Mouse (Mus musculus) intestine, embryonic 16.5 days (tissue): ENCODE data around the gene Myh10. TPM values are rescaled to one million over a fixed set of nuclear protein-coding genes. Genes with fewer than 3 reads are reported as not detected.

ENCODE experiments used
- ATAC-seq: fragments of 200-750 bp; cut with Nextera tagmentation; 2 replicates; pipeline ENCODE4 v1.8.0; 2017; ENCODE audit warnings: moderate TSS enrichment, moderate library complexity
- H3K27ac ChIP-seq: fragments of 300-500 bp; sonication (generic); 2 replicates; pipeline ENCODE4 v1.5.1; 2014; ENCODE audit warnings: mild to moderate bottlenecking, low read length
- H3K27me3 ChIP-seq: fragments of 300-500 bp; sonication (generic); replicated peaks from 2 replicates; pipeline ENCODE4 v1.6.1; 2014; ENCODE audit warnings: low read length, control low read depth, mixed read lengths; ENCODE audit not compliant: control insufficient read depth, insufficient read depth
- H3K36me3 ChIP-seq: fragments of 300-500 bp; sonication (generic); 2 replicates; pipeline ENCODE4 v1.6.1; 2014; ENCODE audit warnings: low read length, control low read depth; ENCODE audit not compliant: control insufficient read depth, insufficient read depth
- H3K4me1 ChIP-seq: fragments of 300-500 bp; sonication (generic); 2 replicates; pipeline ENCODE4 v1.6.1; 2014; ENCODE audit warnings: low read length, control low read depth, mixed read lengths; ENCODE audit not compliant: control insufficient read depth, insufficient read depth
- H3K4me2 ChIP-seq: fragments of 300-500 bp; sonication (generic); 2 replicates; pipeline ENCODE4 v1.6.1; 2014; ENCODE audit warnings: low read depth, low read length, control low read depth
- H3K4me3 ChIP-seq: fragments of 300-500 bp; sonication (generic); 2 replicates; pipeline ENCODE4 v1.5.1; 2014; ENCODE audit warnings: mild to moderate bottlenecking, low read length
- H3K9ac ChIP-seq: fragments of 300-500 bp; sonication (generic); 2 replicates; pipeline ENCODE4 v1.6.1; 2014; ENCODE audit warnings: low read depth, low read length
- H3K9me3 ChIP-seq: fragments of 300-500 bp; sonication (generic); 2 replicates; pipeline ENCODE4 v1.6.1; 2016; ENCODE audit warnings: low read length, control low read depth; ENCODE audit not compliant: control insufficient read depth
- WGBS: fragments of 180-500 bp; shearing (Covaris S2); extraction: QIAGEN DNeasy Blood & Tissue Kit; methylation state at CpG from one replicate; pipeline ENCODE4 v1.1.7; 2014; 5-methylcytosine and 5-hydroxymethylcytosine counted together
- polyA plus RNA-seq: library from polyadenylated mRNA; unstranded; fragments of >200 nt; fragmentation: Nextera tagmentation; extraction: Ambion mirVana; gene quantifications from 2 replicates; pipeline ENCODE4 v1.2.1, GENCODE M21; 2015

Gene Myh10
- polyA plus RNA-seq, 1 experiment from 2014 or later, result 49.5 TPM

GRCm38 (mm10) chr11:68778855-68779254 is 87.5 kb downstream of the Myh10 start:
- H3K4me1 ChIP-seq, result peaks cover 3% of the 10 kb centered on the region; the same call in 1 of the 2 replicates
- H3K9me3 ChIP-seq, result no peaks in the 10 kb centered on the region
- no peak for ATAC-seq
- H3K4me2 ChIP-seq, result no peak overlapping the region
- H3K27ac ChIP-seq, result no peak overlapping the region
- no peak overlapping the region for H3K9ac ChIP-seq
- no peak overlapping the region for H3K4me3 ChIP-seq
- no peaks in the 10 kb centered on the region for H3K36me3 ChIP-seq
- H3K27me3 ChIP-seq, result no peaks in the 10 kb centered on the region

GRCm38 (mm10) chr11:68779735-68780465 is 88.5 kb downstream of the Myh10 start:
- peaks cover 3% of the 10 kb centered on the region; the same call in 1 of the 2 replicates for H3K4me1 ChIP-seq
- no peaks in the 10 kb centered on the region for H3K9me3 ChIP-seq
- no peaks in the 10 kb centered on the region for H3K36me3 ChIP-seq
- H3K4me2 ChIP-seq, result no peak overlapping the region
- no peak overlapping the region for H3K27ac ChIP-seq
- WGBS, result 81% methylated on average over 10 of the region's 10 CpGs
- no peak for ATAC-seq
- H3K4me3 ChIP-seq, result no peak overlapping the region
- H3K27me3 ChIP-seq, result no peaks in the 10 kb centered on the region
- H3K9ac ChIP-seq, result no peak overlapping the region

- Histone ChIP-seq H3K9ac (no peak overlapping the region), H3K27me3 (no peaks in the 10 kb centered on the region), H3K27ac (no peak overlapping the region), H3K4me3 (no peak overlapping the region), H3K4me1 (peaks cover 3% of the 10 kb centered on the region; the same call in 1 of the 2 replicates), H3K4me2 (no peak overlapping the region), H3K9me3 (no peaks in the 10 kb centered on the region), H3K36me3 (0 out of 2 replicates have a peak, but pooled peaks cover 2% of the 10 kb centered on the region)
- 75% methylated on average over 14 of the region's 14 CpGs for WGBS
- no peak for ATAC-seq
Measured at GRCm38 (mm10) chr11:68780466-68781114, 89.2 kb downstream of the Myh10 start.

GRCm38 (mm10) chr11:68782336-68782735 is 91.0 kb downstream of the Myh10 start:
- Histone ChIP-seq H3K36me3 (0 out of 2 replicates have a peak, but pooled peaks cover 5% of the 10 kb centered on the region), H3K9ac (no peak overlapping the region), H3K4me1 (peaks cover 3% of the 10 kb centered on the region), H3K27me3 (no peaks in the 10 kb centered on the region), H3K4me2 (no peak overlapping the region), H3K9me3 (no peaks in the 10 kb centered on the region), H3K4me3 (no peak overlapping the region), H3K27ac (no peak overlapping the region)
- no peak for ATAC-seq
- 90% methylated on average over 9 of the region's 9 CpGs for WGBS

GRCm38 (mm10) chr11:68785813-68786212 is 94.5 kb downstream of the Myh10 start:
- H3K27ac ChIP-seq, result no peak overlapping the region
- no peaks in the 10 kb centered on the region for H3K9me3 ChIP-seq
- peaks cover 3% of the 10 kb centered on the region for H3K4me1 ChIP-seq
- WGBS, result 72% methylated on average over 8 of the region's 8 CpGs
- no peak overlapping the region for H3K9ac ChIP-seq
- H3K27me3 ChIP-seq, result no peaks in the 10 kb centered on the region
- peaks cover 11% of the 10 kb centered on the region; the same call in 1 of the 2 replicates for H3K36me3 ChIP-seq
- no peak overlapping the region for H3K4me3 ChIP-seq
- no peak overlapping the region for H3K4me2 ChIP-seq
- ATAC-seq, result peak; percentile 63; the same call in 1 of the 2 replicates

DNA sequence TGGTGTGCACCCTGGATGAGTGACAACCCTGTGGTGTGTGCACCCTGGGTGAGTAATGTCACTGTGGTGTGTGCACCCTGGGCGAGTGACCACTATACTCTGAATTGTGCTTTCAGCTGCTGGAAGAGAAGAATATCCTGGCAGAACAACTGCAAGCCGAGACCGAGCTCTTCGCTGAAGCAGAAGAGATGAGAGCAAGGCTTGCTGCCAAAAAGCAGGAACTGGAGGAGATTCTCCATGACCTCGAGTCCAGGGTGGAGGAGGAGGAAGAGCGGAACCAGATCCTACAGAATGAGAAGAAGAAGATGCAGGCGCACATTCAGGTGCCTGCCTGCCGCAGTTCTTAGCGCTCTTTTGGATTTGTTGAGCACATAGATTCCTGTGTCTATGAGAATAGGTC is 95.9 kb downstream of the Myh10 start:
- no peak overlapping the region for H3K27ac ChIP-seq
- WGBS, result 96% methylated on average over 9 of the region's 9 CpGs
- H3K9ac ChIP-seq, result no peak overlapping the region
- H3K4me2 ChIP-seq, result no peak overlapping the region
- peaks cover 11% of the 10 kb centered on the region; the same call in 1 of the 2 replicates for H3K36me3 ChIP-seq
- no peak overlapping the region for H3K4me3 ChIP-seq
- no peaks in the 10 kb centered on the region for H3K9me3 ChIP-seq
- H3K27me3 ChIP-seq, result no peaks in the 10 kb centered on the region
- H3K4me1 ChIP-seq, result no peaks in the 10 kb centered on the region; the same call in 1 of the 2 replicates
- ATAC-seq, result no peak

- 89% methylated on average over 10 of the region's 10 CpGs for WGBS
- Histone ChIP-seq H3K36me3 (peaks cover 7% of the 10 kb centered on the region; the same call in 1 of the 2 replicates), H3K9ac (no peak overlapping the region), H3K4me1 (no peaks in the 10 kb centered on the region; the same call in 1 of the 2 replicates), H3K27ac (no peak overlapping the region), H3K4me2 (no peak overlapping the region), H3K4me3 (no peak overlapping the region), H3K9me3 (no peaks in the 10 kb centered on the region), H3K27me3 (no peaks in the 10 kb centered on the region)
- no peak for ATAC-seq
Measured at GRCm38 (mm10) chr11:68790720-68791119, 99.4 kb downstream of the Myh10 start.

DNA sequence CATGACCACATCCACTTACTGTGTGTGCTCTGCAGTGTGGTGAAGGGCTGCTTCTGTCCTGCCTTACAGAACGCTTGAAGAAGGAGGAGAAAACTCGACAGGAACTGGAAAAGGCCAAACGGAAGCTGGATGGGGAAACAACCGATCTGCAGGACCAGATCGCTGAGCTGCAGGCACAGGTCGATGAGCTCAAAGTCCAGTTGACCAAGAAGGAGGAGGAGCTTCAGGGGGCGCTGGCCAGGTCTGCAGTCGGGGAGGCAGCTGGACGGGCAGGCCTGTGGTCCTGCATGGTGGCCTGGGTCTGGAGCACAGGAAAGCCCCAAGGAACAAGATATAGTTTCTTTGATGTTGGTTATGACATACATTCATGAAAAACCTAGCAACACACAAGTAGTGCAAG is 100.4 kb downstream of the Myh10 start:
- H3K4me3 ChIP-seq, result no peak overlapping the region
- H3K4me2 ChIP-seq, result no peak overlapping the region
- 71% methylated on average over 9 of the region's 9 CpGs for WGBS

GRCm38 (mm10) chr11:68798258-68798657 is 106.9 kb downstream of the Myh10 start:
- ATAC-seq, result no peak
- no peaks in the 10 kb centered on the region for H3K27me3 ChIP-seq
- no peak overlapping the region for H3K9ac ChIP-seq
- no peaks in the 10 kb centered on the region for H3K9me3 ChIP-seq
- no peak overlapping the region for H3K4me2 ChIP-seq
- no peak overlapping the region for H3K27ac ChIP-seq
- peaks cover 13% of the 10 kb centered on the region for H3K36me3 ChIP-seq
- H3K4me1 ChIP-seq, result no peaks in the 10 kb centered on the region
- no peak overlapping the region for H3K4me3 ChIP-seq
- WGBS, result 83% methylated on average over 10 of the region's 10 CpGs

More for the DNA sequence above, 100.4 kb downstream of the Myh10 start:
- H3K27ac ChIP-seq, result no peak overlapping the region
- peaks cover 6% of the 10 kb centered on the region; the same call in 1 of the 2 replicates for H3K36me3 ChIP-seq
- no peaks in the 10 kb centered on the region for H3K9me3 ChIP-seq
- no peaks in the 10 kb centered on the region for H3K4me1 ChIP-seq
- ATAC-seq, result peak; percentile 72
- H3K9ac ChIP-seq, result no peak overlapping the region
- no peaks in the 10 kb centered on the region for H3K27me3 ChIP-seq
